Mouse (Mus musculus): ENCODE measurements around the gene Tgfbr3l. TPM values are rescaled to one million over a fixed set of nuclear protein-coding genes. Genes with fewer than 3 reads are reported as not detected.
A peak's percentile ranks its signal among the peaks of the same experiment; 100 is the strongest.

Tgfbr3l gene
- total and polyA plus RNA-seq, 2 experiments = 4.2 to 35.1 TPM

- TF ChIP-seq POLR2A (IDR thresholded peaks at IDR 0.05; ENCODE audit: extremely low read depth, insufficient read depth, low read length) (no peak), CTCF (IDR thresholded peaks at IDR 0.05; ENCODE audit: low read depth, low read length) (no peak)
- Histone ChIP-seq H3K4me1 (ENCODE audit: control insufficient read depth, insufficient read depth, low read length) (peaks cover 11% of the 10 kb centered on the region), H3K9ac (ENCODE audit: low read depth, low read length) (no peak within 1 kb of the TSS), H3K27me3 (ENCODE audit: control insufficient read depth, insufficient read depth, low read length) (peaks cover 11% of the 10 kb centered on the region), H3K4me3 (ENCODE audit: insufficient read depth, low read depth, low read length) (peak within 1 kb of the TSS; percentile 26; the same call in 1 of the 2 replicates), H3K79me2 (ENCODE audit: control insufficient read depth, insufficient read depth, low read length) (no peaks in the 10 kb centered on the region), H3K36me3 (ENCODE audit: control insufficient read depth, insufficient read depth, low read length) (no peaks in the 10 kb centered on the region), H3K27ac (replicated peaks; ENCODE audit: insufficient read depth, low read depth, low read length) (no peak within 1 kb of the TSS)
- WGBS = 6% methylated on average over 44 of the region's 44 CpGs
- DNase-seq (ENCODE audit: extremely low read depth, low read depth, low spot score) = no peak
Measured at GRCm38 (mm10) chr8:4216791-4217621, 31.0 kb upstream of the Tgfbr3l start, which contains the start of gene Prr36. Gene Prr36 (minus strand): TSS chr8:4217459.

GRCm38 (mm10) chr8:4219617-4220016 is 28.4 kb upstream of the Tgfbr3l start:
- TF ChIP-seq POLR2A (IDR thresholded peaks at IDR 0.05; ENCODE audit: extremely low read depth, insufficient read depth, low read length) (no peak), CTCF (IDR thresholded peaks at IDR 0.05; ENCODE audit: low read depth, low read length) (no peak)
- 0 out of 2 replicates have a peak, but pooled peaks cover 2% of the 10 kb centered on the region for H3K4me1 ChIP-seq (ENCODE audit: control insufficient read depth, insufficient read depth, low read length)
- H3K9ac ChIP-seq (ENCODE audit: low read depth, low read length) = no peak overlapping the region
- no peak for DNase-seq (ENCODE audit: extremely low read depth, low read depth, low spot score)
- no peak overlapping the region for H3K4me3 ChIP-seq (ENCODE audit: insufficient read depth, low read depth, low read length)
- H3K79me2 ChIP-seq (ENCODE audit: control insufficient read depth, insufficient read depth, low read length) = no peaks in the 10 kb centered on the region
- no peak overlapping the region for H3K27ac ChIP-seq (replicated peaks; ENCODE audit: insufficient read depth, low read depth, low read length)
- no peaks in the 10 kb centered on the region for H3K36me3 ChIP-seq (ENCODE audit: control insufficient read depth, insufficient read depth, low read length)
- H3K27me3 ChIP-seq (ENCODE audit: control insufficient read depth, insufficient read depth, low read length) = peaks cover 11% of the 10 kb centered on the region
- 91% methylated on average over 3 of the region's 3 CpGs for WGBS

- peaks cover 2% of the 10 kb centered on the region for H3K27me3 ChIP-seq (ENCODE audit: control insufficient read depth, insufficient read depth, low read length)
- DNase-seq (ENCODE audit: extremely low read depth, low read depth, low spot score) = no peak
- H3K4me1 ChIP-seq (ENCODE audit: control insufficient read depth, insufficient read depth, low read length) = no peaks in the 10 kb centered on the region
- no peak overlapping the region for H3K9ac ChIP-seq (ENCODE audit: low read depth, low read length)
- no peak overlapping the region for H3K4me3 ChIP-seq (ENCODE audit: insufficient read depth, low read depth, low read length)
- H3K79me2 ChIP-seq (ENCODE audit: control insufficient read depth, insufficient read depth, low read length) = no peaks in the 10 kb centered on the region
- H3K36me3 ChIP-seq (ENCODE audit: control insufficient read depth, insufficient read depth, low read length) = no peaks in the 10 kb centered on the region
- H3K27ac ChIP-seq (replicated peaks; ENCODE audit: insufficient read depth, low read depth, low read length) = no peak overlapping the region
- TF ChIP-seq POLR2A (IDR thresholded peaks at IDR 0.05; ENCODE audit: extremely low read depth, insufficient read depth, low read length) (no peak), CTCF (IDR thresholded peaks at IDR 0.05; ENCODE audit: low read depth, low read length) (no peak)
Measured at GRCm38 (mm10) chr8:4222059-4222458, 26.0 kb upstream of the Tgfbr3l start.

- no peaks in the 10 kb centered on the region for H3K4me1 ChIP-seq (ENCODE audit: control insufficient read depth, insufficient read depth, low read length)
- H3K4me3 ChIP-seq (ENCODE audit: insufficient read depth, low read depth, low read length) = no peak overlapping the region
- 53% methylated on average over 4 of the region's 4 CpGs for WGBS
- no peak for TF ChIP-seq POLR2A (IDR thresholded peaks at IDR 0.05; ENCODE audit: extremely low read depth, insufficient read depth, low read length)
- TF ChIP-seq CTCF (IDR thresholded peaks at IDR 0.05; ENCODE audit: low read depth, low read length) = no peak
- no peaks in the 10 kb centered on the region for H3K27me3 ChIP-seq (ENCODE audit: control insufficient read depth, insufficient read depth, low read length)
- H3K36me3 ChIP-seq (ENCODE audit: control insufficient read depth, insufficient read depth, low read length) = no peaks in the 10 kb centered on the region
- DNase-seq (ENCODE audit: extremely low read depth, low read depth, low spot score) = no peak
- no peak overlapping the region for H3K27ac ChIP-seq (replicated peaks; ENCODE audit: insufficient read depth, low read depth, low read length)
- H3K9ac ChIP-seq (ENCODE audit: low read depth, low read length) = no peak overlapping the region
- no peaks in the 10 kb centered on the region for H3K79me2 ChIP-seq (ENCODE audit: control insufficient read depth, insufficient read depth, low read length)
Measured at GRCm38 (mm10) chr8:4226323-4226722, 21.7 kb upstream of the Tgfbr3l start.

- H3K27me3 ChIP-seq (ENCODE audit: control insufficient read depth, insufficient read depth, low read length) = no peaks in the 10 kb centered on the region
- no peak for TF ChIP-seq POLR2A (IDR thresholded peaks at IDR 0.05; ENCODE audit: extremely low read depth, insufficient read depth, low read length)
- no peak for TF ChIP-seq CTCF (IDR thresholded peaks at IDR 0.05; ENCODE audit: low read depth, low read length)
- H3K4me3 ChIP-seq (ENCODE audit: insufficient read depth, low read depth, low read length) = peak within 1 kb of the TSS; percentile 19; the same call in 1 of the 2 replicates
- no peaks in the 10 kb centered on the region for H3K4me1 ChIP-seq (ENCODE audit: control insufficient read depth, insufficient read depth, low read length)
- no peak within 1 kb of the TSS for H3K27ac ChIP-seq (replicated peaks; ENCODE audit: insufficient read depth, low read depth, low read length)
- H3K36me3 ChIP-seq (ENCODE audit: control insufficient read depth, insufficient read depth, low read length) = no peaks in the 10 kb centered on the region
- no peaks in the 10 kb centered on the region for H3K79me2 ChIP-seq (ENCODE audit: control insufficient read depth, insufficient read depth, low read length)
- WGBS = 11% methylated on average over 33 of the region's 33 CpGs
- DNase-seq (ENCODE audit: extremely low read depth, low read depth, low spot score) = no peak
- H3K9ac ChIP-seq (ENCODE audit: low read depth, low read length) = no peak within 1 kb of the TSS
Measured at GRCm38 (mm10) chr8:4226739-4227347, 21.2 kb upstream of the Tgfbr3l start, which contains the start of gene Lrrc8e. Gene Lrrc8e (plus strand): TSS chr8:4226827.

Data from liver, adult 2 months (tissue).